ENCODE assay signal across 8 mouse cellular contexts in genomic region chr4:137862019-137862418, GRCm38 (mm10). TPM values are rescaled to one million over a fixed set of nuclear protein-coding genes. Genes with fewer than 3 reads are reported as not detected.
DNase-seq lines count a peak whose midpoint lies in the region; ATAC-seq and TF ChIP-seq lines count a peak whose summit lies in the region.

Gene Ece1 (plus strand): TSS chr4:137862237.

- no peaks in the 10 kb centered on the region for H3K9me3 ChIP-seq in heart, embryonic 13.5 days
- H3K9me3 ChIP-seq in kidney, postnatal 0 days (replicated peaks; ENCODE audit: low read length): no peaks in the 10 kb centered on the region

- H3K9ac ChIP-seq in heart, embryonic 13.5 days: peak within 1 kb of the TSS; percentile 93
- H3K9ac ChIP-seq in kidney, postnatal 0 days (ENCODE audit: low read depth, low read length): peak within 1 kb of the TSS; percentile 69
- H3K9ac ChIP-seq in liver, adult 2 months (ENCODE audit: low read depth, low read length): peak within 1 kb of the TSS; percentile 95

- peak; percentile 93 for DNase-seq in CD4-positive, CD25-positive, alpha-beta regulatory T cell, adult 2 months (ENCODE audit: low read depth, low spot score)
- DNase-seq in c-Kit-negative CD71-positive TER-119-positive erythroid progenitor cells, embryonic 14.5 days (ENCODE audit: low read depth, low spot score): peak; percentile 39
- DNase-seq in fibroblast of lung, adult 2 months (ENCODE audit: low read depth): peak; percentile 62
- DNase-seq in kidney, postnatal 0 days (ENCODE audit: low spot score): peak; percentile 97
- DNase-seq in liver, adult 2 months (ENCODE audit: extremely low read depth, low read depth, low spot score): peak; percentile 79
- peak; percentile 83 to 90 for DNase-seq in spleen, postnatal 4 days (ENCODE audit: low spot score in 2 of 2)

- H3K79me2 ChIP-seq in liver, adult 2 months (ENCODE audit: control insufficient read depth, insufficient read depth, low read length): peaks cover 32% of the 10 kb centered on the region; the same call in 1 of the 2 replicates
- peaks cover 43% of the 10 kb centered on the region for H3K79me2 ChIP-seq in myocyte (ENCODE audit: control insufficient read depth, insufficient read depth)

- peak within 1 kb of the TSS; percentile 60 for H3ac ChIP-seq in myocyte (ENCODE audit: control insufficient read depth, insufficient read length)

- ATAC-seq in heart, embryonic 13.5 days (ENCODE audit: extremely low read depth, insufficient number of reproducible peaks, low FRiP score, low TSS enrichment): peak; percentile 74; the same call in 1 of the 2 replicates
- ATAC-seq in kidney, postnatal 0 days (replicated peaks; ENCODE audit: low FRiP score, low read depth): peak; percentile 82

- H3K4me2 ChIP-seq in heart, embryonic 13.5 days: peak within 1 kb of the TSS; percentile 96
- H3K4me2 ChIP-seq in kidney, postnatal 0 days (ENCODE audit: low read length): peak within 1 kb of the TSS; percentile 91
- peak within 1 kb of the TSS; percentile 89 for H3K4me2 ChIP-seq in myocyte (ENCODE audit: low read depth)

- TF ChIP-seq CTCF in kidney, postnatal 0 days (IDR thresholded peaks at IDR 0.05; ENCODE audit: low read depth): no peak
- TF ChIP-seq CTCF in liver, adult 2 months (IDR thresholded peaks at IDR 0.05; ENCODE audit: low read depth, low read length): no peak

- H3K36me3 ChIP-seq in heart, embryonic 13.5 days: 0 out of 2 replicates have a peak, but pooled peaks cover 3% of the 10 kb centered on the region
- H3K36me3 ChIP-seq in kidney, postnatal 0 days (ENCODE audit: insufficient read depth, low read length): no peaks in the 10 kb centered on the region
- H3K36me3 ChIP-seq in liver, adult 2 months (ENCODE audit: control insufficient read depth, insufficient read depth, low read length): no peaks in the 10 kb centered on the region
- no peaks in the 10 kb centered on the region for H3K36me3 ChIP-seq in myocyte (ENCODE audit: control insufficient read depth, insufficient read depth)

- peak within 1 kb of the TSS; percentile 61 for H3K27ac ChIP-seq in heart, embryonic 13.5 days (replicated peaks)
- H3K27ac ChIP-seq in kidney, postnatal 0 days: peak within 1 kb of the TSS; percentile 67
- H3K27ac ChIP-seq in liver, adult 2 months (replicated peaks; ENCODE audit: insufficient read depth, low read depth, low read length): peak within 1 kb of the TSS; percentile 96

- under 1% methylated on average over 37 of the region's 37 CpGs for WGBS in heart, embryonic 13.5 days
- WGBS in kidney, postnatal 0 days: 0% methylated on average over 37 of the region's 37 CpGs
- under 1% methylated on average over 37 of the region's 37 CpGs for WGBS in liver, adult 2 months

- H3K27me3 ChIP-seq in heart, embryonic 13.5 days (replicated peaks): no peaks in the 10 kb centered on the region; the same call in 1 of the 2 replicates
- H3K27me3 ChIP-seq in kidney, postnatal 0 days (ENCODE audit: insufficient read depth, low read length): no peaks in the 10 kb centered on the region
- no peaks in the 10 kb centered on the region for H3K27me3 ChIP-seq in liver, adult 2 months (ENCODE audit: control insufficient read depth, insufficient read depth, low read length)
- no peaks in the 10 kb centered on the region for H3K27me3 ChIP-seq in myocyte (ENCODE audit: control insufficient read depth, insufficient read depth, insufficient read length)

- TF ChIP-seq POLR2A in liver, adult 2 months (IDR thresholded peaks at IDR 0.05; ENCODE audit: extremely low read depth, insufficient read depth, low read length): peak; percentile 96
- TF ChIP-seq POLR2A in myocyte (IDR thresholded peaks at IDR 0.05; ENCODE audit: insufficient read length, low read depth): peak; percentile 96

- peak within 1 kb of the TSS; percentile 85 for H3K4me3 ChIP-seq in heart, embryonic 13.5 days
- peak within 1 kb of the TSS; percentile 60 for H3K4me3 ChIP-seq in kidney, postnatal 0 days (replicated peaks; ENCODE audit: low read depth, low read length)
- H3K4me3 ChIP-seq in liver, adult 2 months (ENCODE audit: insufficient read depth, low read depth, low read length): peak within 1 kb of the TSS; percentile 89
- peak within 1 kb of the TSS; percentile 76 for H3K4me3 ChIP-seq in myocyte

- peaks cover 53% of the 10 kb centered on the region for H3K4me1 ChIP-seq in heart, embryonic 13.5 days
- H3K4me1 ChIP-seq in kidney, postnatal 0 days (replicated peaks; ENCODE audit: insufficient read depth, low read length): peaks cover 40% of the 10 kb centered on the region
- peaks cover 23% of the 10 kb centered on the region for H3K4me1 ChIP-seq in liver, adult 2 months (ENCODE audit: control insufficient read depth, insufficient read depth, low read length)

TF ChIP-seq in myocyte, 11 proteins besides CTCF, POLR2A, EP300 and RAD21:
- TF ChIP-seq MYOD1 (IDR thresholded peaks at IDR 0.05; ENCODE audit: control insufficient read depth in 1 of 3, insufficient read length in 2 of 3, low read depth in 2 of 3) (no peak), E2F4 (IDR thresholded peaks at IDR 0.05; ENCODE audit: insufficient read depth) (peak; percentile 39), POLR2AphosphoS2 (IDR thresholded peaks at IDR 0.05; ENCODE audit: insufficient read length, low read depth) (peak; percentile 91)
TF ChIP-seq in myocyte: peak in this region for 2.

RNA-seq across cellular contexts. Expression of gene Ece1, which starts in this region (rescaled TPM):
- 77.4 and 78.9 TPM in 2 replicates for polyA plus RNA-seq in heart, embryonic 13.5 days (2015; fragmentation: Nextera tagmentation; extraction: Ambion mirVana)
- 36.1 and 40.8 TPM in 2 replicates for polyA plus RNA-seq in kidney, postnatal 0 days (2015; fragmentation: Nextera tagmentation; extraction: Ambion mirVana)
- 430 and 630 TPM in 2 replicates for total RNA-seq in liver, adult 2 months (2014; rRNA removed)
- 55.2 and 213 TPM in 2 replicates for polyA plus RNA-seq in liver, adult 2 months (2012; rRNA removed)
- 69.9 TPM for polyA plus RNA-seq in myocyte (2012; fragmentation: generic; extraction: Trizol)

Comparison
In these comparisons a context has a peak if more than half of its experiments do, and no peak if none do; other contexts are left out.
1. Peak in every context shown above with its lines: DNase-seq, ATAC-seq, H3K4me3 ChIP-seq and H3K27ac ChIP-seq.
2. DNase-seq: peak in every context shown above with its lines; median percentile 97 in kidney, postnatal 0 days; 93 in CD4-positive, CD25-positive, alpha-beta regulatory T cell, adult 2 months; 86 in spleen, postnatal 4 days; 79 in liver, adult 2 months; 62 in fibroblast of lung, adult 2 months; 39 in c-Kit-negative CD71-positive TER-119-positive erythroid progenitor cells, embryonic 14.5 days.